Mouse (Mus musculus): ENCODE results near the gene Sympk. TPM values are rescaled to one million over a fixed set of nuclear protein-coding genes. Genes with fewer than 3 reads are reported as not detected.

The Sympk gene
- polyA plus RNA-seq, 1 experiment from 2014 or later: 15.8 TPM

- peaks cover 11 to 39% of the 10 kb centered on the region in 2 experiments for H3K4me1 ChIP-seq (ENCODE audit: control insufficient read depth in 2 of 2, insufficient read depth in 2 of 2, low read length in 2 of 2)
- no peaks in the 10 kb centered on the region for H3K9me3 ChIP-seq (ENCODE audit: control insufficient read depth, low read length)
- peaks cover 32% of the 10 kb centered on the region for H3K36me3 ChIP-seq (ENCODE audit: control insufficient read depth, insufficient read depth, low read length)
- H3K4me2 ChIP-seq (ENCODE audit: low read length): no peak overlapping the region
- no peak overlapping the region for H3K9ac ChIP-seq (ENCODE audit: low read length)
- ATAC-seq (ENCODE audit: insufficient number of reproducible peaks, insufficient read depth, low FRiP score, low read depth): no peak
- no peaks in the 10 kb centered on the region for H3K27me3 ChIP-seq (ENCODE audit: control insufficient read depth, insufficient read depth, low read length)
- H3K27ac ChIP-seq (replicated peaks in 1 of 2; ENCODE audit: control insufficient read depth in 1 of 2, insufficient read depth in 1 of 2, low read depth in 2 of 2, low read length in 2 of 2): no peak overlapping the region
- H3K4me3 ChIP-seq (ENCODE audit: control insufficient read depth in 1 of 2, insufficient read depth in 1 of 2, low read depth in 1 of 2, low read length in 2 of 2): no peak overlapping the region
- 78% methylated on average over 13 of the region's 13 CpGs for WGBS
These were observed 16.9 kb upstream of the Sympk start for GRCm38 (mm10) chr7:19007026-19007977.

GRCm38 (mm10) chr7:19010581-19010980 is 13.6 kb upstream of the Sympk start:
- H3K4me1 ChIP-seq (ENCODE audit: control insufficient read depth in 2 of 2, insufficient read depth in 2 of 2, low read length in 2 of 2): peaks cover 5 to 25% of the 10 kb centered on the region in 2 experiments; a peak in 3 of 4 replicates
- no peaks in the 10 kb centered on the region for H3K27me3 ChIP-seq (ENCODE audit: control insufficient read depth, insufficient read depth, low read length)
- no peak for ATAC-seq (ENCODE audit: insufficient number of reproducible peaks, insufficient read depth, low FRiP score, low read depth)
- H3K9me3 ChIP-seq (ENCODE audit: control insufficient read depth, low read length): no peaks in the 10 kb centered on the region
- 67% methylated on average over 7 of the region's 7 CpGs for WGBS
- peaks cover 23% of the 10 kb centered on the region for H3K36me3 ChIP-seq (ENCODE audit: control insufficient read depth, insufficient read depth, low read length)
- no peak overlapping the region for H3K4me2 ChIP-seq (ENCODE audit: low read length)
- H3K27ac ChIP-seq (replicated peaks in 1 of 2; ENCODE audit: control insufficient read depth in 1 of 2, insufficient read depth in 1 of 2, low read depth in 2 of 2, low read length in 2 of 2): no peak overlapping the region
- no peak overlapping the region for H3K4me3 ChIP-seq (ENCODE audit: control insufficient read depth in 1 of 2, insufficient read depth in 1 of 2, low read depth in 1 of 2, low read length in 2 of 2)
- no peak overlapping the region for H3K9ac ChIP-seq (ENCODE audit: low read length)

DNA sequence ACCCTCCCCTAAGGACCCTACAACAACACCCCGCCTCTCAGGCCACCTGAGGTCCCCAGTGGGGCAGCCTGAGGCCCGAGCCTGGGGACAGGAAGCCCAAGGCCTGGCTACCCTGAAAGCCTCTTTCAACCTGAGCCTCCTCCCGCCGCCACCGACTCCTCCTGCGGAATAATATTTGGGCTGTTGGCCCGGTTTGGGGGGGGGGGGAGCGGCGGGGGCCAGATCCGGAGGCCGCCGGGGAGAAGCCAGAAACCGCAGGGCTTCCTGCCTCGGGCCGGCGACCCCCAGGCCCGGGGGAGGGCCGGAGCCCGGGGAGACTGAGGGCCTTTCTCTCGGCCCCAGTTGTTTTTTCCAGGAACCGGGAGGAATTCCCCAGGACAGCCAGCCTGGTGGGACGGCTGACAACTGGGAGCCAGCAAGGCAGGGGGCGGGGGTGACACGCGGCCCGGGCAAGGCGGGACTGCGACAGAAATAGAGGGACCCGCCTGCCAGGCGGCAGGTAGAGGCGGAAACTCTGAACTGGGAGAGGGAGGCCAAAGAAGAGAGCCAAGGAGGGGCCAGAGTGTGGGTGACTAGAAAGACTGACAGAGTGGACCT is 12.1 kb upstream of the Sympk start:
- peak overlapping the region; percentile 91 for H3K4me2 ChIP-seq (ENCODE audit: low read length)
- H3K9me3 ChIP-seq (ENCODE audit: control insufficient read depth, low read length): no peaks in the 10 kb centered on the region
- peaks cover 8% of the 10 kb centered on the region for H3K36me3 ChIP-seq (ENCODE audit: control insufficient read depth, insufficient read depth, low read length)
- peak overlapping the region; percentile 81 for H3K9ac ChIP-seq (ENCODE audit: low read length)
- H3K4me3 ChIP-seq (ENCODE audit: control insufficient read depth in 1 of 2, insufficient read depth in 1 of 2, low read depth in 1 of 2, low read length in 2 of 2): peak overlapping the region; percentile 39 to 47
- ATAC-seq (ENCODE audit: insufficient number of reproducible peaks, insufficient read depth, low FRiP score, low read depth): peak; percentile 58
- no peaks in the 10 kb centered on the region for H3K27me3 ChIP-seq (ENCODE audit: control insufficient read depth, insufficient read depth, low read length)
- peak overlapping the region in 1 of 2 experiments; percentile 77; a peak in 2 of 4 replicates for H3K27ac ChIP-seq (replicated peaks in 1 of 2; ENCODE audit: control insufficient read depth in 1 of 2, insufficient read depth in 1 of 2, low read depth in 2 of 2, low read length in 2 of 2)
- peaks cover 5 to 12% of the 10 kb centered on the region in 2 experiments; a peak in 3 of 4 replicates for H3K4me1 ChIP-seq (ENCODE audit: control insufficient read depth in 2 of 2, insufficient read depth in 2 of 2, low read length in 2 of 2)
- WGBS: under 1% methylated on average over 26 of the region's 31 CpGs

- no peak for ATAC-seq (ENCODE audit: insufficient number of reproducible peaks, insufficient read depth, low FRiP score, low read depth)
- 34% methylated on average over 2 of the region's 2 CpGs for WGBS
- Histone ChIP-seq H3K9me3 (ENCODE audit: control insufficient read depth, low read length) (no peaks in the 10 kb centered on the region), H3K27me3 (ENCODE audit: control insufficient read depth, insufficient read depth, low read length) (no peaks in the 10 kb centered on the region), H3K4me3 (ENCODE audit: control insufficient read depth in 1 of 2, insufficient read depth in 1 of 2, low read depth in 1 of 2, low read length in 2 of 2) (no peak overlapping the region), H3K9ac (ENCODE audit: low read length) (peak overlapping the region; percentile 81; the same call in 1 of the 2 replicates), H3K27ac (replicated peaks in 1 of 2; ENCODE audit: control insufficient read depth in 1 of 2, insufficient read depth in 1 of 2, low read depth in 2 of 2, low read length in 2 of 2) (no peak overlapping the region), H3K36me3 (ENCODE audit: control insufficient read depth, insufficient read depth, low read length) (0 out of 2 replicates have a peak, but pooled peaks cover under 1% of the 10 kb centered on the region), H3K4me1 (ENCODE audit: control insufficient read depth in 2 of 2, insufficient read depth in 2 of 2, low read length in 2 of 2) (peaks cover 5 to 12% of the 10 kb centered on the region in 2 experiments; a peak in 3 of 4 replicates), H3K4me2 (ENCODE audit: low read length) (peak overlapping the region; percentile 91)
These were observed 11.3 kb upstream of the Sympk start for GRCm38 (mm10) chr7:19012882-19013281.

DNA sequence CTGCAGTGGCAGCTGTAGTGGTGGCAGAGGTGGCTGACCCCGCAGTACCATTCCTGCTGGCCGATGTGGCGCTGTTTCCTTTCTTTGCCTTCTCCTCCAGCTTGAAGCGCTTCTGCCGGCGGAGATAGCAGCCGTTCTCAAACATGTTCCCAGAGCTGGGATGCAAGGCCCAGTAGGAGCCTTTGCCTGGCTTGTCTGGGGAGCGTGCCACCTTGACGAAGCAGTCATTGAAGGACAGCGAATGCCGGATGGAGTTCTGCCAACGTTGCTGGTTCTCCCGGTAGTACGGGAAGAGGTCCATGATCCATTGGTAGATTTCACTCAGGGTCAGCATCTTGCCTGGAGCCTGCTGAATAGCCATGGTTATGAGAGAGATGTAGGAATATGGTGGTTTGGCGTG is 9.7 kb upstream of the Sympk start:
- no peak overlapping the region for H3K27ac ChIP-seq (replicated peaks in 1 of 2; ENCODE audit: control insufficient read depth in 1 of 2, insufficient read depth in 1 of 2, low read depth in 2 of 2, low read length in 2 of 2)
- WGBS: 59% methylated on average over 15 of the region's 15 CpGs
- H3K4me3 ChIP-seq (ENCODE audit: control insufficient read depth in 1 of 2, insufficient read depth in 1 of 2, low read depth in 1 of 2, low read length in 2 of 2): no peak overlapping the region
- H3K9me3 ChIP-seq (ENCODE audit: control insufficient read depth, low read length): no peaks in the 10 kb centered on the region
- no peak overlapping the region for H3K9ac ChIP-seq (ENCODE audit: low read length)
- ATAC-seq (ENCODE audit: insufficient number of reproducible peaks, insufficient read depth, low FRiP score, low read depth): no peak
- H3K27me3 ChIP-seq (ENCODE audit: control insufficient read depth, insufficient read depth, low read length): no peaks in the 10 kb centered on the region
- no peaks in the 10 kb centered on the region for H3K36me3 ChIP-seq (ENCODE audit: control insufficient read depth, insufficient read depth, low read length)
- peaks cover 5 to 12% of the 10 kb centered on the region in 2 experiments; a peak in 3 of 4 replicates for H3K4me1 ChIP-seq (ENCODE audit: control insufficient read depth in 2 of 2, insufficient read depth in 2 of 2, low read length in 2 of 2)
- no peak overlapping the region for H3K4me2 ChIP-seq (ENCODE audit: low read length)

DNA sequence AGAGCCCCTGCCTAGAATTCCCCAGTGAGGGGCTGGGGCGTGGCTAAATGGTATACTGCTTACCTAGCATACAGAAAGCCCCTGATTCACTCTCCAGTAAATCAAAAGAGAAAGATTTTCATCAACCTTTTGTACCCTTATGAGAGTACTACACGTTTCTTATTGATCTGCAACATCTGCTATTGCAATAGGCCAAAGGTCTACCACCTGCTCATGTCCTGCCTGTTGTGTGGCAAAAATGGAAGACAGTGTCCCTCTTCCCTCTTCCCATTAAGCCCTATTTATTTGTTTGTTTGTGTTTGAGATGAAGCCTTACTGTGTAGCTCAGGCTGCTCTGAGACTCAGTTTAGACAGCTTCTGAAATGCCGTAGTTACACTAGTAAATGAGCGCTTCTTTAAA is 8.1 kb upstream of the Sympk start:
- H3K27ac ChIP-seq (replicated peaks in 1 of 2; ENCODE audit: control insufficient read depth in 1 of 2, insufficient read depth in 1 of 2, low read depth in 2 of 2, low read length in 2 of 2): no peak overlapping the region
- no peak overlapping the region for H3K4me3 ChIP-seq (ENCODE audit: control insufficient read depth in 1 of 2, insufficient read depth in 1 of 2, low read depth in 1 of 2, low read length in 2 of 2)
- 87% methylated on average over 4 of the region's 4 CpGs for WGBS
- peaks cover 10% of the 10 kb centered on the region for H3K27me3 ChIP-seq (ENCODE audit: control insufficient read depth, insufficient read depth, low read length)
- peaks cover 5 to 12% of the 10 kb centered on the region in 2 experiments; a peak in 3 of 4 replicates for H3K4me1 ChIP-seq (ENCODE audit: control insufficient read depth in 2 of 2, insufficient read depth in 2 of 2, low read length in 2 of 2)
- H3K9ac ChIP-seq (ENCODE audit: low read length): no peak overlapping the region
- no peaks in the 10 kb centered on the region for H3K9me3 ChIP-seq (ENCODE audit: control insufficient read depth, low read length)
- ATAC-seq (ENCODE audit: insufficient number of reproducible peaks, insufficient read depth, low FRiP score, low read depth): no peak
- H3K4me2 ChIP-seq (ENCODE audit: low read length): no peak overlapping the region
- H3K36me3 ChIP-seq (ENCODE audit: control insufficient read depth, insufficient read depth, low read length): no peaks in the 10 kb centered on the region

DNA sequence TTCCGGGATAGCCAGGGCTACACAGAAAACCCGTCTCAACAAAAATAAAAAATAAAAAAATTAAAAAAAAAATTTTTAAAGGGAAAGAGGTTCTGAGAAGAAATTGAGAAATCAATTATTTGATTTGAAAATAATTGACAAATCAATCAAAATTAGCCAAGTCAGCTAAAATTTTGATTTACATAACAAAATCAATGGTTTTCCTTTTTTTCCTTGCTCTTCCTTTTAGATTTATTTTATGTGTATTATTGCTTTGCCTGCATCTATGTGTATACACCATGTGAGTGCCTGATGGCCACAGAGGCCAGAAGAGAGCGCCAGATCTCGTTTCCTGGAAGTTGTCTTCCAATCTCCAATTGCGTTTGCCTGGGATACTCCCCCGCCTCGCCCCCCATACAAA is 6.3 kb upstream of the Sympk start:
- Histone ChIP-seq H3K27me3 (ENCODE audit: control insufficient read depth, insufficient read depth, low read length) (peaks cover 27% of the 10 kb centered on the region), H3K9me3 (ENCODE audit: control insufficient read depth, low read length) (no peaks in the 10 kb centered on the region), H3K4me3 (ENCODE audit: control insufficient read depth in 1 of 2, insufficient read depth in 1 of 2, low read depth in 1 of 2, low read length in 2 of 2) (no peak overlapping the region), H3K27ac (replicated peaks in 1 of 2; ENCODE audit: control insufficient read depth in 1 of 2, insufficient read depth in 1 of 2, low read depth in 2 of 2, low read length in 2 of 2) (no peak overlapping the region), H3K36me3 (ENCODE audit: control insufficient read depth, insufficient read depth, low read length) (no peaks in the 10 kb centered on the region), H3K9ac (ENCODE audit: low read length) (no peak overlapping the region), H3K4me2 (ENCODE audit: low read length) (no peak overlapping the region), H3K4me1 (ENCODE audit: control insufficient read depth in 2 of 2, insufficient read depth in 2 of 2, low read length in 2 of 2) (0 out of 4 replicates have a peak, but pooled peaks cover 0 to 1% of the 10 kb centered on the region in 2 experiments)
- WGBS: 85% methylated on average over 7 of the region's 7 CpGs
- ATAC-seq (ENCODE audit: insufficient number of reproducible peaks, insufficient read depth, low FRiP score, low read depth): no peak

Measured in heart, embryonic 14.5 days (tissue).